Mouse (Mus musculus) C2C12 (cell line): ENCODE data around the gene Trak2.

ENCODE experiments used
- CEBPB ChIP-seq: IDR thresholded peaks from one replicate; pipeline ENCODE4 v1.6.1; 2011; ENCODE audit warnings: low read depth, mild to moderate bottlenecking, control low read depth, moderate library complexity
- CTCF ChIP-seq: IDR thresholded peaks from one replicate; pipeline ENCODE4 v1.5.1; 2011; ENCODE audit not compliant: control insufficient read depth, insufficient read depth, insufficient read length
- FOSL1 ChIP-seq: IDR thresholded peaks from one replicate; pipeline ENCODE4 v1.8.0; 2011; ENCODE audit warnings: mild to moderate bottlenecking, low read length; ENCODE audit not compliant: poor library complexity, insufficient read depth, severe bottlenecking
- MAX ChIP-seq: IDR thresholded peaks from one replicate; pipeline ENCODE4 v1.6.1; 2011; ENCODE audit warnings: mild to moderate bottlenecking, control low read depth
- MYOD1 ChIP-seq: IDR thresholded peaks from one replicate; pipeline ENCODE4 v1.6.1; 2011; ENCODE audit warnings: low read depth; ENCODE audit not compliant: control insufficient read depth, insufficient read length
- USF1 ChIP-seq: IDR thresholded peaks from one replicate; pipeline ENCODE4 v1.6.1; 2011; ENCODE audit warnings: low read depth, mild to moderate bottlenecking, control low read depth, moderate library complexity

DNA sequence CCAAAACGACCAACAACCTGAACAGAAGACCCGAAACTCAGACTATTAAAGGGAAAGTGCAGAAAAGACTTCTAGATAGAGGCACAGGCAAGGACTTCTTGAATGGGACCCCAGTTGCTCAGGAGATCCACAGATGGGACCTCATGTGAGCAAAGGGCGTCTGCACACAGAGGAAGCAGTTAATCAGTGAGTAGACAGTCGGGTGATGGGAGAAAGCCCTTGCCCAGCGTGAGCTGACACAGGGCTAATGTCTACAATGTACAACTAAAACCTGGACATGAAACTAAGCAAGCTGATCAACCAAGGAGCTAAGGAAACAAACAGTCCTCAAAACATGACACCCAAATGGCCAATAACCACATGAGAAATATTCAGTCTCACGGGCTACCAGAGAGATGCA, 55.7 kb downstream of the Trak2 start:
- no peak for TF ChIP-seq MAX
- TF ChIP-seq CTCF = no peak
- no peak for TF ChIP-seq CEBPB
- TF ChIP-seq USF1 = no peak
- no peak for TF ChIP-seq FOSL1
- TF ChIP-seq MYOD1 = no peak
